Mouse (Mus musculus): ENCODE measurements around the gene Dcun1d2. TPM values are rescaled to one million over a fixed set of nuclear protein-coding genes. Genes with fewer than 3 reads are reported as not detected.

Dcun1d2 gene
- polyA plus RNA-seq, 1 experiment, result 7.4 TPM

DNA sequence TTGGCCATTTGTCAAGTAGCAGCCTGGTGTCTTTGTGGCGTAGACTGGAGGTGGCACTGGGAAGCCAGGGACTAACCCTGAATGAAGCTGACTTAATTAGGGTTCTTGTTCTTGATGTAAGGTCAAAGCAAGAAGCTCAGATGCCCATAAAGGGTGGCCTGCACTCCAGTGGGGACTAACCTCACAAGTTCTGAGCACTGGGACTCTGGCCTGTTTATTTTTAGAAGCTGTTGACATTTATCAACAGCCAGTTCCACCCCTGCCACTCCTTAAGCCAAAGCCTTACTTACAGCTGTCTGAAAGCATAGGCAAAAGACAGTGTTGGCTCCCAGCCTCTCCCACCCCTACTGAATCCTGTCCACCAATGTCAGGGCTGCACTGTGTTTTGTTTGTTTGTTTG is 78.2 kb downstream of the Dcun1d2 start:
- Histone ChIP-seq H3K27ac (ENCODE audit: control insufficient read depth, insufficient read depth, low read depth, low read length, poor library complexity) (peak overlapping the region; percentile 35; the same call in 1 of the 2 replicates), H3K4me1 (ENCODE audit: control insufficient read depth, insufficient read depth, low read length) (peaks cover 3% of the 10 kb centered on the region), H3K4me3 (replicated peaks; ENCODE audit: control insufficient read depth, low read depth, low read length) (no peak overlapping the region)
- WGBS, result 64% methylated on average over 1 of the region's 1 CpGs
- TF ChIP-seq CTCF (IDR thresholded peaks at IDR 0.05; ENCODE audit: control insufficient read depth, insufficient read depth, low read length) (no peak), POLR2A (IDR thresholded peaks at IDR 0.05; ENCODE audit: borderline replicate concordance, control insufficient read depth, low read depth, low read length) (no peak)

DNA sequence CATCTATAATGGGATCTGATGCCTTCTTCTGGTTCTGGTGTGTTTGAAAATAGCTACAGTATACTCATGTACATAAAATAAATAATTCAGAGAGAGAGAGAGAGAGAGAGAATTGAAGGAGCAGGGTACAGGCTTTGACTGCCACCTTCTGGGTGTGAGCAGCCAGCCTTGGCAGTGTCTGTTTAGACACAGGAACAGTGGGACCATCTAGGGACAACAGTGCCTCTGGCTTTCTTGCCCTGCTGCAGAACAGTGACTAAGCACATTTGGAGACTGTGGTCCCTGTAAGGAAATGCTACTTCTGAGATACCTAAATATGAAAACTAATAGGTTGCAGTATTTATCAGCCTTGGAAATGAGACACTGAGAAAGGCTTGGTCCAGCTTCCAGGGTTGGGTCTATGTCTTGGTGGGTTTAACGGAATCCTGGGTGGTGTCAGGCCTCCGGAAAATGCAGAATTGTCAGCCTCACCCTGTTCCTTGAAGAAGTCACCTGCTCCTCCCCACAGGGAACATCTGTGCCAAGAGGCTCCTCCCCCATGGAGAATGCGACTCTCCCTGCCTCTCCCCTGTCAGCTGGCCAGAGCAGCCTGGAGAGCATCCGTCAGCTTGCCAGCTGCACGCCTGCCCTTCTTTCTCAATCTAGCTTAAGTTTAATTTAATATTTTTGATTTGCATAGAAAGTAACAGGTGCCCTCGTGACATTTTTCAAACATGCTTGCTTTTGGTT is 79.1 kb downstream of the Dcun1d2 start:
- TF ChIP-seq CTCF (IDR thresholded peaks at IDR 0.05; ENCODE audit: control insufficient read depth, insufficient read depth, low read length), result peak; percentile 37; the same call in 1 of the 2 replicates
- TF ChIP-seq POLR2A (IDR thresholded peaks at IDR 0.05; ENCODE audit: borderline replicate concordance, control insufficient read depth, low read depth, low read length), result no peak
- Histone ChIP-seq H3K4me3 (replicated peaks; ENCODE audit: control insufficient read depth, low read depth, low read length) (no peak overlapping the region), H3K4me1 (ENCODE audit: control insufficient read depth, insufficient read depth, low read length) (peaks cover 4% of the 10 kb centered on the region), H3K27ac (ENCODE audit: control insufficient read depth, insufficient read depth, low read depth, low read length, poor library complexity) (no peak overlapping the region; the same call in 1 of the 2 replicates)
- 15% methylated on average over 6 of the region's 6 CpGs for WGBS

- H3K27ac ChIP-seq (ENCODE audit: control insufficient read depth, insufficient read depth, low read depth, low read length, poor library complexity), result no peak overlapping the region
- no peak for TF ChIP-seq CTCF (IDR thresholded peaks at IDR 0.05; ENCODE audit: control insufficient read depth, insufficient read depth, low read length)
- no peak overlapping the region for H3K4me3 ChIP-seq (replicated peaks; ENCODE audit: control insufficient read depth, low read depth, low read length)
- WGBS, result 80% methylated on average over 5 of the region's 5 CpGs
- H3K4me1 ChIP-seq (ENCODE audit: control insufficient read depth, insufficient read depth, low read length), result peaks cover 2% of the 10 kb centered on the region
Observed at GRCm38 (mm10) chr8:13206290-13206689, 81.6 kb downstream of the Dcun1d2 start.

Other genes starting within 250 kb of the Dcun1d2 start
- gene Proz, start 227.2 kb downstream of the Dcun1d2 start, polyA plus RNA-seq (2011; ENCODE audit: insufficient read depth, insufficient read length, low replicate concordance, missing spikeins), result 0.34 and 0.70 TPM in 2 replicates
- 16.6 and 19.1 TPM in 2 replicates for gene Pcid2, start 182.7 kb downstream of the Dcun1d2 start, polyA plus RNA-seq (2011; ENCODE audit: insufficient read depth, insufficient read length, low replicate concordance, missing spikeins)
- gene Cul4a, start 182.5 kb downstream of the Dcun1d2 start, polyA plus RNA-seq (2011; ENCODE audit: insufficient read depth, insufficient read length, low replicate concordance, missing spikeins), result 54.9 and 73.7 TPM in 2 replicates
- 61.3 and 127 TPM in 2 replicates for gene Lamp1, start 129.0 kb downstream of the Dcun1d2 start, polyA plus RNA-seq (2011; ENCODE audit: insufficient read depth, insufficient read length, low replicate concordance, missing spikeins)
- gene Grtp1, start 87.5 kb downstream of the Dcun1d2 start, polyA plus RNA-seq (2011; ENCODE audit: insufficient read depth, insufficient read length, low replicate concordance, missing spikeins), result 6.8 and 20.6 TPM in 2 replicates
- 0.99 TPM in 1 of 2 replicates, not detected in the other for gene Adprhl1, start 34.0 kb downstream of the Dcun1d2 start, polyA plus RNA-seq (2011; ENCODE audit: insufficient read depth, insufficient read length, low replicate concordance, missing spikeins)
- 7.4 and 7.9 TPM in 2 replicates for gene Tmco3, start 59 bp upstream of the Dcun1d2 start, polyA plus RNA-seq (2011; ENCODE audit: insufficient read depth, insufficient read length, low replicate concordance, missing spikeins)
- 56.4 and 72.3 TPM in 2 replicates for gene Tfdp1, start 50.6 kb upstream of the Dcun1d2 start, polyA plus RNA-seq (2011; ENCODE audit: insufficient read depth, insufficient read length, low replicate concordance, missing spikeins)
- gene Atp4b, start 108.7 kb upstream of the Dcun1d2 start, polyA plus RNA-seq (2011; ENCODE audit: insufficient read depth, insufficient read length, low replicate concordance, missing spikeins), result not detected in 2 replicates
- 0.20 TPM in 1 of 2 replicates, not detected in the other for gene Grk1, start 117.0 kb upstream of the Dcun1d2 start, polyA plus RNA-seq (2011; ENCODE audit: insufficient read depth, insufficient read length, low replicate concordance, missing spikeins)
- gene Tmem255b, start 147.1 kb upstream of the Dcun1d2 start, polyA plus RNA-seq (2011; ENCODE audit: insufficient read depth, insufficient read length, low replicate concordance, missing spikeins), result not detected in 2 replicates
- 33.7 and 50.8 TPM in 2 replicates for gene Gas6, start 206.4 kb upstream of the Dcun1d2 start, polyA plus RNA-seq (2011; ENCODE audit: insufficient read depth, insufficient read length, low replicate concordance, missing spikeins)

Measured in bone marrow, adult 2 months (tissue).